Mouse (Mus musculus) embryonic facial prominence, embryonic 11.5 days (tissue): ENCODE measurements around the gene Flt3l. TPM values are rescaled to one million over a fixed set of nuclear protein-coding genes. Genes with fewer than 3 reads are reported as not detected.

ENCODE experiments used
- ATAC-seq: fragments of 200-750 bp; cut with Nextera tagmentation; replicated peaks from 2 replicates; pipeline ENCODE4 v1.8.0; 2017; ENCODE audit warnings: low read depth; ENCODE audit not compliant: insufficient number of reproducible peaks, low FRiP score, low TSS enrichment
- DNase-seq: peaks from one replicate; pipeline ENCODE4 v3.0.0-alpha.2; 2015; ENCODE audit warnings: low spot score
- H3K27ac ChIP-seq: fragments of 300-500 bp; sonication (generic); replicated peaks from 2 replicates; pipeline ENCODE4 v1.5.1; 2014; ENCODE audit warnings: mild to moderate bottlenecking, low read depth, low read length, control low read depth
- H3K27me3 ChIP-seq: fragments of 300-500 bp; sonication (generic); 2 replicates; pipeline ENCODE4 v1.6.1; 2014; ENCODE audit warnings: mild to moderate bottlenecking, low read length, moderate library complexity, mixed read lengths; ENCODE audit not compliant: control insufficient read depth, insufficient read depth
- H3K36me3 ChIP-seq: fragments of 300-500 bp; sonication (generic); replicated peaks from 2 replicates; pipeline ENCODE4 v1.6.1; 2014; ENCODE audit warnings: low read depth, mild to moderate bottlenecking, low read length, moderate library complexity, mixed read lengths; ENCODE audit not compliant: control insufficient read depth, insufficient read depth
- H3K4me1 ChIP-seq: fragments of 300-500 bp; sonication (generic); 2 replicates; pipeline ENCODE4 v1.6.1; 2014; ENCODE audit warnings: low read length, mixed read lengths; ENCODE audit not compliant: control insufficient read depth, insufficient read depth
- H3K4me2 ChIP-seq: fragments of 300-500 bp; sonication (generic); 2 replicates; pipeline ENCODE4 v1.6.1; 2014; ENCODE audit warnings: low read depth, mild to moderate bottlenecking, control low read depth, low read length, moderate library complexity
- H3K4me3 ChIP-seq: fragments of 300-500 bp; sonication (generic); 2 replicates; pipeline ENCODE4 v1.5.1; 2014; ENCODE audit warnings: low read depth, low read length, control low read depth
- H3K9ac ChIP-seq: fragments of 300-500 bp; sonication (generic); replicated peaks from 2 replicates; pipeline ENCODE4 v1.6.1; 2014; ENCODE audit warnings: mild to moderate bottlenecking, control low read depth, low read length
- H3K9me3 ChIP-seq: fragments of 300-500 bp; sonication (generic); replicated peaks from 2 replicates; pipeline ENCODE4 v1.6.1; 2016; ENCODE audit warnings: mild to moderate bottlenecking, low read length, inconsistent platforms, mixed read lengths; ENCODE audit not compliant: control insufficient read depth
- WGBS: fragments of 180-500 bp; shearing (Covaris S2); extraction: QIAGEN DNeasy Blood & Tissue Kit; methylation state at CpG from one replicate; pipeline ENCODE4 v1.1.7; 2014; 5-methylcytosine and 5-hydroxymethylcytosine counted together
- polyA plus RNA-seq: library from polyadenylated mRNA; unstranded; fragments of >200 nt; fragmentation: Nextera tagmentation; extraction: Ambion mirVana; gene quantifications from 2 replicates; pipeline ENCODE4 v1.2.1, GENCODE M21; 2014

Flt3l gene
- polyA plus RNA-seq, 1 experiment from 2014 or later: 0.52 TPM

- Histone ChIP-seq H3K9ac (no peak overlapping the region; the same call in 1 of the 2 replicates), H3K27ac (no peak overlapping the region), H3K4me1 (peaks cover 6% of the 10 kb centered on the region), H3K36me3 (0 out of 2 replicates have a peak, but pooled peaks cover 3% of the 10 kb centered on the region), H3K27me3 (no peaks in the 10 kb centered on the region), H3K4me3 (no peak overlapping the region), H3K9me3 (no peaks in the 10 kb centered on the region), H3K4me2 (no peak overlapping the region)
- WGBS: 64% methylated on average over 4 of the region's 4 CpGs
- no peak for DNase-seq
- no peak for ATAC-seq
Measured at GRCm38 (mm10) chr7:45148534-45149098, 12.4 kb upstream of the Flt3l start.

GRCm38 (mm10) chr7:45147899-45148298 lies 11.7 kb upstream of the Flt3l start:
- Histone ChIP-seq H3K4me2 (no peak overlapping the region), H3K27ac (no peak overlapping the region), H3K4me1 (peaks cover 6% of the 10 kb centered on the region; the same call in 1 of the 2 replicates), H3K4me3 (no peak overlapping the region), H3K27me3 (no peaks in the 10 kb centered on the region), H3K9me3 (no peaks in the 10 kb centered on the region), H3K9ac (no peak overlapping the region), H3K36me3 (0 out of 2 replicates have a peak, but pooled peaks cover 3% of the 10 kb centered on the region)
- no peak for DNase-seq
- no peak for ATAC-seq
- 96% methylated on average over 11 of the region's 11 CpGs for WGBS

DNA sequence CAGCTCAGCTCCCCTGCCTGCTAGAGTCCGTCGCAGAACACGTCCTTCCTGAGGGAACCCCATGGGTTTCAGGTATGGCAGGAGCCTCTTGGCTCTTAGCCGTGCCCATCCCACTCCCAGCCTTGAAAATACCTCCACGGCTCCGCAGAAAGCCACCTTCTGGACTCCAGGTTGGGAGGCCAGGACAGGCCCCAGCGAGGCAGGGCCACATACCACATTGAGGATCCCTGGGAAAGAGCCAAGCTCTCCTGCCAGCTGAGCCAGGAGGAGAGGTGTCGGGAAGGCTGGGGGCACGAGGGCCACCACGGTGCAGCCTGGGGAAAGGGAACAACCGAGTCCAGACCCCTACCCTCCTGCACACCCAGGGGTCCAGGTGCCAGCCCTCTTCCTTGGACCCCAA lies 11.0 kb upstream of the Flt3l start:
- ATAC-seq: no peak
- 94% methylated on average over 11 of the region's 11 CpGs for WGBS

GRCm38 (mm10) chr7:45145460-45145859 lies 9.2 kb upstream of the Flt3l start:
- H3K27me3 ChIP-seq: no peaks in the 10 kb centered on the region
- 94% methylated on average over 8 of the region's 8 CpGs for WGBS
- H3K4me1 ChIP-seq: no peaks in the 10 kb centered on the region
- H3K4me3 ChIP-seq: no peak overlapping the region
- H3K9ac ChIP-seq: no peak overlapping the region
- peaks cover 3% of the 10 kb centered on the region; the same call in 1 of the 2 replicates for H3K36me3 ChIP-seq
- H3K9me3 ChIP-seq: no peaks in the 10 kb centered on the region
- ATAC-seq: no peak
- H3K27ac ChIP-seq: no peak overlapping the region
- no peak for DNase-seq
- no peak overlapping the region for H3K4me2 ChIP-seq

More for the DNA sequence above, 11.0 kb upstream of the Flt3l start:
- Histone ChIP-seq H3K27me3 (no peaks in the 10 kb centered on the region), H3K27ac (no peak overlapping the region), H3K36me3 (0 out of 2 replicates have a peak, but pooled peaks cover 3% of the 10 kb centered on the region), H3K4me3 (no peak overlapping the region), H3K4me2 (no peak overlapping the region), H3K4me1 (peaks cover 6% of the 10 kb centered on the region; the same call in 1 of the 2 replicates), H3K9ac (no peak overlapping the region), H3K9me3 (no peaks in the 10 kb centered on the region)
- DNase-seq: no peak

DNA sequence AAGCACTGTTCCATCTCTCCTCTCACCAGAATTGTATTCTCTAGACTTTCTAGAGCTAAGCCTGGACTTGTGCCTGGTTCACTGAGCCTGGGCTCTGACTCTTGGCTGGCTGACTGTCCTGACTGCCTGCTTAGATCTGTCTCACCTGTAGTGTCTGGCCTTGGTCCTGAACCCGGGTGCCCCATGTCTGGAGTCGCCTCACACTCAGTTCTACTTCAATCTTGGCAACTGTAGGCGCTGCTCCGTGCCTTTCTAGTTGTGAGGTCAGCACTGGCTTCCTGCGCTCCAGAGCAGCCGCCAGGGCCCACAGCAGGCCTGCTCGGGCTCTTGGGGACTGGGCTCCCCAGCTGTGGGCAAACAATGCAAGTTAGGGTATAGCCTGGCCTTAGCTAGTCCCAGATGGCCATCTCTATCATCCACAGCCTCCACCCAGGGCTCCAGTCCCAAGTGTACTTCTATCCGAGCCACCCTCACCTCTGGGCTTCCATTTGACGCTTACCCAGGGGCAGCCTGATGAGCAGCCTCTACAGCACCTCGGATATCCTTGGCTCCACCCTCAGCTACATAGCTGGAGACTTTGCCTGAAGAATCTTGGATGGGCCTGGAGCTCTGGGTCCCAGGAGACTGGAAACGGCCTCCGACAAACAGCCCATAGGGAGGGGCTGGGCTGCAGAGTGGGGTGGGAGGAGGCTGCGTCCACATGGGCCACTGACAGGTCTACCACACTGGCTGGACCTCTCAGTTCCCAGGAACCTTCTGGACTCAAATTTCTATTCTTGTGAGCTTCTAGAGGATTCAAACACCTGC lies 8.3 kb upstream of the Flt3l start:
- ATAC-seq (no peak), DNase-seq (no peak)
- Histone ChIP-seq H3K27me3 (no peaks in the 10 kb centered on the region), H3K27ac (no peak overlapping the region), H3K9ac (no peak overlapping the region), H3K4me1 (no peaks in the 10 kb centered on the region), H3K4me3 (no peak overlapping the region), H3K9me3 (no peaks in the 10 kb centered on the region), H3K36me3 (peaks cover 3% of the 10 kb centered on the region; the same call in 1 of the 2 replicates), H3K4me2 (no peak overlapping the region)
- 87% methylated on average over 13 of the region's 13 CpGs for WGBS

- H3K36me3 ChIP-seq: peaks cover 3% of the 10 kb centered on the region; the same call in 1 of the 2 replicates
- H3K27ac ChIP-seq: no peak overlapping the region
- H3K9me3 ChIP-seq: no peaks in the 10 kb centered on the region
- WGBS: 89% methylated on average over 5 of the region's 5 CpGs
- no peak overlapping the region for H3K4me2 ChIP-seq
- no peaks in the 10 kb centered on the region for H3K4me1 ChIP-seq
- H3K4me3 ChIP-seq: no peak overlapping the region
- no peaks in the 10 kb centered on the region for H3K27me3 ChIP-seq
- no peak overlapping the region for H3K9ac ChIP-seq
- DNase-seq: no peak
- ATAC-seq: no peak
Measured at GRCm38 (mm10) chr7:45141914-45142313, 5.7 kb upstream of the Flt3l start.

DNA sequence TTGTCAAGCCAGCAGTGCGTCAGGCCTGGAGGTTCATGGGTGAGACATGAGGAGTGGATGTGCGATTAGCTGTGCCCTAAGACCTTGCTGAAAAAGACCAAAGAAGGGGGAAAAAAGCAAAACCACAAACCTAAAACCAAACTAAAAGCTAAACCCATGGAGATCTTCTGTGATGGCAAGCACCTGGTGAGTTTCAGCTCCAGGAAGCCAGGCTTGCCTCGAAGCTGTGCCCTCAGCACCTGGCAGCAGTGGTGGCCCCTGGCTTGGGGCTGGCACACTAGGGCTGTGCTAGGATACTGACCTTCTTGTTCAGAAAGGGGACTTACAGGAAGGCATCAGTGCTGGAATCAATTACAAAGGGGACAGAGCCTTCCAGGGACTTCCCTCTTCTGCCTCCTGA lies 5.1 kb upstream of the Flt3l start:
- H3K36me3 ChIP-seq: peaks cover 3% of the 10 kb centered on the region; the same call in 1 of the 2 replicates
- H3K9ac ChIP-seq: no peak overlapping the region
- H3K27ac ChIP-seq: no peak overlapping the region
- no peak overlapping the region for H3K4me3 ChIP-seq
- H3K4me2 ChIP-seq: no peak overlapping the region
- H3K9me3 ChIP-seq: no peaks in the 10 kb centered on the region
- DNase-seq: no peak
- H3K4me1 ChIP-seq: no peaks in the 10 kb centered on the region
- H3K27me3 ChIP-seq: no peaks in the 10 kb centered on the region
- ATAC-seq: no peak
- 92% methylated on average over 3 of the region's 3 CpGs for WGBS
